Mouse (Mus musculus) kidney, postnatal 36 days (tissue): ENCODE results near the gene Cldn15.

Experiments
- DNase-seq, 2 experiments: peaks; one replicate each; pipeline ENCODE4 v3.0.0; 2021 to 2022; ENCODE audit warnings: mixed read lengths in 2 of 2

The Cldn15 gene

DNA sequence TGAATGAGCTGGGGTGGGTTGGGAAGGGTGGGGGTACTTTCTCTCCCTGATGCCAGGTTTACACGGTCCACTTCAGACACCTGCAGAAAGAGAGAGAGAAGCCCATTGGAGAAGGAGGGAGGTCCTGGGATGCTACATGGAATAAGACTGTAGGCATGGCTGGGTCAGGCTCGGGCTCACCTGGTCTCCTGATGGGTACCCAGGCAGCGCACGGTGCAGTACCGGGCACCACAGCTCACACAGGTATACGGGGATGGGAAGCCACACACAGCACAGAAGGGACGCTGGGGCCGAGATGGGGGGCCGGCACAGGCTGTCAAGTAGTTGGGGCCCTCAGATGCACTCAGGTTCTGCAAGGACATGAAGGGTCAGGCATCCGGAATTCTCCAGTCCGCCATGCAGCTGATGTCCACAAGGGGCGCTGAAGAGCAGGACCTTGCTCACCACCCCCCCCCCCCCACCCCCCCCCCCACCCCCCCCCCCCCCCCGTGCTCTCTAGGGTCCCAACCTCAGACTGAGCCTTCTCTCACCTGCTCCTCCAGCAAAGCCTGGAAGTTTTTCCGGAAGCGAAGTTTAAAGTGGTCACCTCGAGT is 16.0 kb downstream of the Cldn15 start:
- DNase-seq = peak; percentile 42 to 82

DNA sequence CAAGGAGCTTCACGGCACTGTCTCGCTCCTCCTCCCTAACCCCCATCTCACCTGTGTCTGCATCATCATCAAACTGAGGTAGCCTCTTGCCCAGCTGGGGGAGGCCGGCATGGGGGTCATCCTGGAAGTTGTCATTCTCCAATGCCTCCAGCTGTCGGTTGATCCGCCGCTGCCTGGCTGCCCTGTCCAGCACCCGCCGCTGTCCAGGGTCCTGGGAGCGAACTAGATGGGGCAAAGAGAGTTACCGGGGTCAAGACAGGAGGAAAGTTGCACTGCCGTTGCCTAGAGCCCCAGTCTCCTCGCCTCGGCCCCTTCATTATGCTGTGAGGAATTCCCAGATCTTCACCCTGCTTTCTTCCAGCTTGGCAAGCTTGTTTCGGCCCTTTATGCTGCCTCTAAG is 18.4 kb downstream of the Cldn15 start:
- DNase-seq = peak in 1 of 2 experiments; percentile 60

DNA sequence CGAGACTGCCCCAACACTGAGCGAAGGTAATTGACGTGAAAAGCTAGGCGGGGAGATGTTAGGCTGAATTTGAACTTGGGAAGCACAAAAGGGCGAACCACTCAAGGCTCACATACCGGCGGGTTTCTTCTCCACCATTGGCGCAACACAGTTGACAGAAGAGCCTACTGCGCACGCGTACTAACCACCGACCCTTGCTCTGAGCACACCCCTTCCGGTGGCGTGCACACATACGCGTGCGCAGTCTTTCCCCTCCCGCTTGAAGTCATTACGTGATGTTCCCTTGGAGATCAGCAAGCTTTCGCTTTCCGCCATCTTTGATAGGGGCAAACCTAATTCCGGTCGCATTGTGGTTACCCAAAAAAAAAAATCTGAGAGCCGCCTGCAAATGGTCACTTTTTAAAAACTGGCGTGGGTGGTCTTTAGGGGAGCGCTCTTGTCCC is 20.3 kb downstream of the Cldn15 start, which contains the start of gene Plod3:
Gene Plod3, plus strand, starts transcription at position 325 of the 443 bp plus-strand sequence.
- peak; percentile 97 to 99 for DNase-seq

DNA sequence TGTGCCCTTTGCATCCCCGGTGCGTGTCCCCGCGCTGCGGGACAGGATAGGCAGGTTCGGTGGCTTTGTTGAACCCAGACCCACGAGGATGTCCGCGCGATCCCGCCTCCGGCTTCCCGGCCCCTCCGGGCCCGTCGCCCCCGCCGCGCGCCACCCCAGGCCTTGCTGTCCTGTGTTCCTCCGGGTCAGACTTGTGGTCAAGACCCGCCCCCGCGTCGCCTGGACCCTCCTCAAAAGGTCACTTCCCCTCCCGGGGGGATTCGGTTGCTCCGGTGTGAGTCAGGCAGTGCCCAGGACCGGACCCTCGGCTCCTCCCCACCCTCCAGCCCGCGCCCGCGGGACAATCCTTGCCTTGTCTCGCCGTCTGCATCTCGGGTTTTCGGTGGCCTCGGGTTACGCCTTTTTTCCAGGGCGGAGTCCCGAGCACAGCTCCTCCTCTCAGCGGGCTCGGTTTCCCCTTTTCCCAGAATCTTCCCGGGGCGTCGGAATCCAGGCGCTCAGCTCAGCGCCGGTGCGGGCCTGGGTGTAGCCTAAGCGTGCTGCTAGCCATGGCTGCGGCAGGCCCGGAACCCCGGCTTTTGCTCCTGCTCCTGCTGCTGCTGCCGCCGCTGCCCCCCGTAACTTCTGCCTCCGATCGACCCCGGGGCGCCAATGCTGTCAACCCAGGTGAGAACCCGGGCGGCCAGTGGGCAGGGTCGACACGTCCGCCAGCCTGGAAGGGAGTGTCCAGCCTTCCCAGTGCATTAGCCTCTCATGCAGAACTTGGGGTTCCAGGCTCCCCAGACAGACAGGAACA is 20.9 kb downstream of the Cldn15 start:
- DNase-seq = peak; percentile 78 to 83

DNA sequence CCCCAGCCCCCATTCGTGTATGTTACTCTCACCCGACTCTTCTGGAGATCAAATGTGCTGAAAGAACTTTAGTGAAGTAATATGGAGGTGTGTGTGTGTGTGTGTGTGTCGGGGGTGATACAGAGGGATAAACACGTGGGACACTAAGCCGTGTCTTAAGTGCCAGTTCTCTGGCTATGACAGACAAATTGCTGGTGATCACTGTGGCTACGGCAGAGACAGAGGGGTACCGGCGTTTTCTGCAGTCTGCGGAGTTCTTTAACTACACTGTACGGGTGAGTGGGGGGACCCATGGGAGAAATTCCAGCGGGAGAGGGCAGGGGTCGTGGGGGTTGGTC is 21.5 kb downstream of the Cldn15 start, which contains the start of gene Znhit1:
Gene Znhit1, minus strand, starts transcription at position 88 of the 338 bp plus-strand sequence.
- DNase-seq = no peak

DNA sequence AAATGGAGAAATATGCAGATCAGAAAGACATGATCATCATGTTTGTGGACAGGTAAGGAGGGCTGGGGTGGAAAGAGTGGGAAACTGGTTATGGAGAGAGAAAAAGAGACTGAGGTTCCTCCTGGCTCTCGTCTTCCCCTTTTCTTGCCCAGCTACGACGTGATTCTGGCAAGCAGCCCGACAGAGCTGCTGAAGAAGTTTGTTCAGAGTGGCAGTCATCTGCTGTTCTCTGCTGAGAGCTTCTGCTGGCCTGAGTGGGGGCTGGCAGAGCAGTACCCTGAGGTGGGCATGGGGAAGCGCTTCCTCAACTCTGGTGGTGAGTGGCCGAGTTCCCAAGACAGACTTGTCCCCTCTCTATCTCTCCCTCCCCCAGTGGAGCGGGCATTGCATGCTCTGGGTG is 22.0 kb downstream of the Cldn15 start:
- peak in 1 of 2 experiments; percentile 54 for DNase-seq

DNA sequence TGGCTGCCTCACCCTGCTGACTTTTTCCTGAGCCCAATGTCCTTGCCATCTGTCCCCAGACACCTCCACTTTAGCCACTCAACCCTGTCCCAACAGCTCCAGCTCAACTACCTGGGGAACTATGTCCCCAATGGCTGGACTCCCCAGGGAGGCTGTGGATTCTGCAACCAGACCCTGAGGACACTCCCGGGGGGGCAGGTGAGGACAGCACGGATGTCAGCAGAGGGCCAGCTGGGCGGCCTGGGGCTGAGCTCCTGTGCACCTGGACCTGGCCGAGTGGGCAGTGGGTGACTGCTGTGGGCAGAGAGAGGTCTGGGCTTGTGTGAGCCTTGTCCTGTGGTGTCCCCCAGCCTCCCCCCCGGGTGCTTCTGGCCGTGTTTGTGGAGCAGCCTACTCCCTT is 23.4 kb downstream of the Cldn15 start:
- DNase-seq = no peak

DNA sequence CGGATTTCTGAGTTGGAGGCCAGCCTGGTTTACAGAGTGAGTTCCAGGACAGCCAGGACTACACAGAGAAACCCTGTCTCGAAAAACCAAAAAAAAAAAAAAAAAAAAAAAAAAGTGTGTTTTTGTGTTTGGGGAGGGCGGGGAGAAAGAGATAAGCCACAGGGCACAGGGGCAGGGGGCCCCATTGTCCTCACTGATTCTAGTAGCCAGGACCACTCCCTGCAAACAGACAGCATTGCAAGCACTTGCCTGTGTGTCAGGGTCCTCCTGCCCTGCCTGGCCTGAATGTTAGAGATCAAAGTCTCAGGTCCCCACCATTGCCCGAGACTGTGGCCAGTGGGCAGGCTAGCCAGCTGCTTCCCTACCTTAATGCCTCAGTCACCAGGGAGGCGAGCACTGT is 33.0 kb downstream of the Cldn15 start:
- DNase-seq = no peak

DNA sequence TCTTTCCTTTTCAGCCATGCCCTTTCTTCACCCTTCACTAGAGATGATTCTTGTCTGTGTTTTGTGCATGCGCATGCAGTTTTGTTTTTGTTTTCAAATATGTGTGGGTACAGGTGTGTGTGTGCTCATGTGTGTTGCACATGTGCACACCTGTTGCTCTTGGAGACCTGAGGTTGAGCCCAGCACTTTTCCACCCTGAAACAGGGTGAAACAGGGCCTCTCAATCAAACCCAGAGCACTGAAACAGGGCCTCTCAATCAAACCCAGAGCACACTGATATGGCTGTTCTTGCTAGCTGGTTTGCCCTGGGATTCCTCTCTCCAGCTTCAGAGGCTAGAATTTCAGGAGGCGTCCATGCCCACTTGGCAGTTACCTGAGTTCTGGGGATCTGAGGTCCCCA is 34.2 kb downstream of the Cldn15 start:
- no peak for DNase-seq

DNA sequence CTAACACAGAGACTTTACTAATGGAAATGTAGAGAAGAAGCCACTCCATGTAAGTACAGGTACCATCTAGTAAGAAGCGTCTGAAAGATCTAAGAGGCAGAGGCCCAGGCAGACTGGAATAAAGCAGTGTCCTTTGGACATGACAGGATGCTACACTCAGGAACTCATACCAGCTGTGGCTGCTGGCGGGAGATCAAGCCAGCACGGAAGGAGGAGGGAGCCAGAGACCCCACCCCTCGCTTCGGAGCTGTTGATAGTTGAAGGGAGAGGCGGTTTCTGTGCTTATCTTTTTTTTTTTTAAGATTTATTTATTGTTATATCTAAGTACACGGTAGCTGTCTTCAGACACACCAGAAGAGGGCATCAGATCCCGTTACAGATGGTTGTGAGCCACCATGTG is 40.9 kb downstream of the Cldn15 start:
- DNase-seq = no peak

DNA sequence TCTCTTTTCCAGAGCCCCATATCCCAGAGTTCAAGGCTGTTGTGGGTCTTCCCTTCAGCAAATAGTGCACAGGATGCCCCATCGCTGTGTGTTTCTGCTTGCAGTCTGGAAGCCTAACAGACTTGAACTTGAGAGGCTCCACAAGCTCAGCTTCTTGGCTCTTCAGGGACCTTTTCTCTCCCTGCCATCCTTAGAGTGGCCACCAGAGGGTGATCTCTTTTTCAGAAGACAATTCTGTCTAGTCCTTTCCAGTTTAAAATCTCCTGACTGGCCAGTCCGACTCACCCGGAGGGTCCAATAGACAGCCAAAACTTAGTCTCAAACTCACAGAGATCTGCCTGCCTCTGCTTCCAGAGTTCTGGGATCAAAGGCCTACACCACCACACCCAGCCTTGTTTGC is 43.6 kb downstream of the Cldn15 start:
- DNase-seq = peak; percentile 59 to 83

DNA sequence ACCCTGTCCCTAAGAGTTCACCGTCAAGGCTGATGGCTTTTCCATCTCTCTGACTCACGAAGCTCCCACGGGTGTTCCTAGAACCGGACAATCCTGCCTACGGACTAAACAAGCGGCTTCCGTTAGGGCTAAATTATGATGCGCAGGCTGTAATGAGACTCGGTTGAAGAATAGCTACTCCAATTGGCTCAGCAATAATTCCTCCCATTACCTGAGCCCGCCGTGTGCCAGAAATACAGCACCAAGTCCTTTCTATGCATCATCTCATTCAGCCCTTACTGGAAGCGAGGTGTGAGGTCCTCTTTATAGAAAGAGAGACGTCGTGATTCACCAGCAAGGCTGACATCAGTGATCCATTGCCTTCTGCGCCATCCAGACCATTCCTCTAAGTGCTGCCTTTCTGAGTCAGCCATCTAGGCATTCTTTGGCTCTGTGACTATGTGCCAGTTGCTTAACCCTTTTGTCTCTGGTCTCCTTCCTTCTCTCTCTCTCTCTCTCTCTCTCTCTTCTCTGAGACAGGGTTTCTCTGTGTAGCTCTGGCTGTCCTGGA is 46.1 kb downstream of the Cldn15 start:
- DNase-seq = no peak

DNA sequence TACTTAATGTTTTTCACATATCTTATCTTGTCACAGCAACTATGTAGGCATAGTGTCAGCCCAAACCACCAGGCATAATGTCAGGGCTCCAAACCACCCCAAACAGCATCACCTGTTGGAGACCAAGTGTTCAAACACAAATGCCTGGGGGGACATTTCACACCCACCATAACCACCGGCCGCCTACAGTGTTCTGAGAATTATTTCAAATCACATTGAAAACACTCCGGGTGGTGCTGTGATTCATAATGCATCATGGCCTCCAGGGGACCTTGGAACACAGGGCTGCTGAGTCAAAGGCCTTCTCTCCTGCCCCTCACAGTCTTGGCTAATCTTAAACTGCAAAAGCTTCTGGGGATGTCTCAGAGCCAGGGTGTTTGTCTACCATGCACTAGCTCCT is 49.5 kb downstream of the Cldn15 start:
- no peak for DNase-seq

DNA sequence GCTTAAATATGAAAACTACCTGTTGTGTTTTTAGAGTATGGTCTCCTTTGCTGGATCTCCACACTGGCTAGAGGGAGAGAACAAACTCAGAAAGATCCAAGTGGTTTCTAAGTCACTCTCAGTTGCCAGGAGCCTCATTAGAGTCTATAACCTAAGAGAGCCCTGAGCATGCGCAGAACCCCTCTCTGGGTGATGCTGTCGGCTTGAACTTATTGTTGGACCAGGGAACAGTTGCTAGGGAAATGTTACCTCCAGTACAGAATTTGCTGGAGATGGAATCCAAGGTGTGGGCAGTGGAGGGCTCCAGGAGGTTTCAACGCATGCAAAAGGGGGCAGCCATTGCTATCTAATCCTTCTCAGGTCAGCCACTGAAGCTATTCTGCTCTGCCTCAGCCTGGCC is 57.9 kb downstream of the Cldn15 start:
- DNase-seq = no peak

DNA sequence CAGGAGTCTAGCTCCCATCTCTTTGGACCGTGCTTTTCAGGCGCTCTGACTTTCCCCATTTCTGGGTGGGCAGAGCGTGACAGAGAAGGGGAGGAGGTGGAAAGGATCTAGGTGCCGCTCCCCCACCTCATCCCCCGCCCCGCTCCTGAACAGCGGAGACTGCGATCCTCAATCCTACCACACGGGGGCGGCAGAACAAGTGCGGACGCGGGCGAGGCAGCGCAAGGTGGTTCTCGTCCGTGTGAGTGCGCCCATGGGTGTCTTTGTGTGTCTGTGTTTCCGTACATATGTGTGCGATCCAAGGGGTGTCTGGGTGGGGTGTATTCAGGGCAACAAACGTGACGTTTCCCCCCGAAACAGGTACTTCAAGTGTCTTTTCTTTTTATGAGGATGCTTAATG is 58.7 kb downstream of the Cldn15 start:
- peak; percentile 60 to 92 for DNase-seq
